Mouse (Mus musculus): ENCODE results near the gene Pom121l12.

Pom121l12 gene

DNA sequence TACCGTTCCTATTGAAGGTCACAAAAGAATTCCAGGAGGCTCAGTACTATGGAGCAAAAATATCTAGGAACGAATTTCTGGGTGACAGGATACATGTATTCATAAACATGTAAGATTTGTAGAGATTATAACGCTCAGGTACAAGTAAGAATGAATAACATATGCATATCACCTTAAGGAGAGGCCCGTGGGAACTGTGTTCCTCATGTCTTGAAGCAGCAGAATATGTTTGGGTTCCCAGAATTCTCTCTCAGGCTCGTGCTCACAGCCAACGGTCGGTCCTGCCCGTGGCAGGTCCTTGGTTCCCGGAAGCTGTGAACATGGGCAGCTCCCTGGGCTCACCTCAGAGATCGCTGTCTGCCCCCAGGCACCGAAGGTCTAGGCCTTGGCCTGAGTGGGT is at the start of gene Pom121l12:
Gene Pom121l12, plus strand, starts transcription at position 301 of the 400 bp plus-strand sequence.
- DNase-seq (ENCODE audit: low spot score in 2 of 2): no peak

DNA sequence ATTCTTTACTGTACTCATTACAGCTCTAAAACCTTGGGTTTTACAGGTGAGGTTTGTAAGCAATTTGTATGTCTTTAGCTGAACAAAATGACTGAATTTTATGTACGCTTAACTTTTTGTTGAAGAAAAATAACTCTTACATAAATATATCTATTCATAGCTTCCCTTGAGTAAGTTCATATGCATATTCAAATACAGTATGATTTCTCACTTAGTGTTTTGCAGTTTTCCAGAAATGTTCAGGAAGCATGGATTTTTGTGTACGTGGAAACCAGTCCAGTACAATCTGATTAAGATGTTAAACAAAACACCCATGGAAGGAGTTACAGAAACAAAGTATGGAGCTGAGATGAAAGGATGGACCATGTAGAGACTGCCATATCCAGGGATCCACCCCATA is 12.8 kb downstream of the Pom121l12 start:
- no peak for DNase-seq (ENCODE audit: low spot score in 2 of 2)

All from spleen, postnatal 10 days (tissue).